Mouse (Mus musculus): ENCODE results near the gene Mark4.

Gene Mark4

GRCm38 (mm10) chr7:19436276-19436675 is 22.3 kb downstream of the Mark4 start:
- no peak for DNase-seq

GRCm38 (mm10) chr7:19432475-19432874 is 26.1 kb downstream of the Mark4 start:
- no peak for DNase-seq

- DNase-seq: no peak
These were observed 28.2 kb downstream of the Mark4 start for GRCm38 (mm10) chr7:19430402-19430801.

GRCm38 (mm10) chr7:19429726-19430125 is 28.9 kb downstream of the Mark4 start:
- peak in 1 of 2 experiments; percentile 12 for DNase-seq

- no peak for DNase-seq
These were observed 30.5 kb downstream of the Mark4 start for GRCm38 (mm10) chr7:19427999-19428650.

GRCm38 (mm10) chr7:19426888-19427287 is 31.7 kb downstream of the Mark4 start:
- DNase-seq: no peak

GRCm38 (mm10) chr7:19426349-19426748 is 32.3 kb downstream of the Mark4 start:
- DNase-seq: no peak

- DNase-seq: no peak
These were observed 34.6 kb downstream of the Mark4 start for GRCm38 (mm10) chr7:19424051-19424450.

- no peak for DNase-seq
These were observed 35.5 kb downstream of the Mark4 start for GRCm38 (mm10) chr7:19423083-19423482.

GRCm38 (mm10) chr7:19420821-19421636 is 37.6 kb downstream of the Mark4 start:
- peak; percentile 95 to 96 for DNase-seq

- DNase-seq: no peak
These were observed 38.5 kb downstream of the Mark4 start for GRCm38 (mm10) chr7:19420121-19420520.

- DNase-seq: no peak
These were observed 42.0 kb downstream of the Mark4 start for GRCm38 (mm10) chr7:19416590-19416989.

GRCm38 (mm10) chr7:19413525-19413924 is 45.1 kb downstream of the Mark4 start:
- no peak for DNase-seq

GRCm38 (mm10) chr7:19411783-19412182 is 46.8 kb downstream of the Mark4 start:
- no peak for DNase-seq

- no peak for DNase-seq
These were observed 47.8 kb downstream of the Mark4 start for GRCm38 (mm10) chr7:19410766-19411344.

- DNase-seq: no peak
These were observed 48.9 kb downstream of the Mark4 start for GRCm38 (mm10) chr7:19409753-19410152.

- peak; percentile 81 to 89 for DNase-seq
These were observed 53.2 kb downstream of the Mark4 start for GRCm38 (mm10) chr7:19405417-19405816.

GRCm38 (mm10) chr7:19404476-19404875 is 54.1 kb downstream of the Mark4 start, which contains the start of gene Ckm:
Gene Ckm (plus strand): TSS chr7:19404776.
- DNase-seq: no peak

GRCm38 (mm10) chr7:19403731-19404296 is 54.8 kb downstream of the Mark4 start, which contains the start of gene Klc3:
Gene Klc3 (minus strand): TSS chr7:19404104.
- DNase-seq: peak; percentile 86 to 92

- no peak for DNase-seq
These were observed 56.0 kb downstream of the Mark4 start for GRCm38 (mm10) chr7:19402535-19403112.

GRCm38 (mm10) chr7:19400946-19401345 is 57.7 kb downstream of the Mark4 start:
- DNase-seq: no peak

GRCm38 (mm10) chr7:19399496-19400280 is 58.9 kb downstream of the Mark4 start:
- DNase-seq: peak; percentile 63 to 79
